Mouse (Mus musculus): ENCODE measurements around the gene Ccdc81. TPM values are rescaled to one million over a fixed set of nuclear protein-coding genes. Genes with fewer than 3 reads are reported as not detected.

Ccdc81 gene
- total and polyA plus RNA-seq, 3 experiments = 0.14 to 0.28 TPM; not detected in 1

DNA sequence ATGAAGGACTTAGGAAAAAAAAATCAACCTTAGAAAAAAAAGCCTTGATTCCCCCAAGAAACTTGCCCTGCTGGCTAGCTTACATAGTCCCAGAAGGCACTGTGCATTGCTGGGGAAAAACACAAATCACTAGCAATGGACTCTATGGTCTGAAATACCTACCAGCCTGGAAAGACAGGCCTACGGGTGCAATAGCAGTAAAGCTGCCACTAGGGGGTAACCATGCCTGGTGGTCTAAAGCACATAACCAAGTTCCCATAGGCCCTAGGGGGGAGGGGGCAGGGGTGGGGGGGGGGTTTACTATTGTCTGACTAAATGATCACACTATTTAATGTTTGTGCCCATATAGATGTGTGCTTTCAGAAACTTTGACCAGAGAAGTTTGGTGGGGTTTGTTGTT is 38.7 kb downstream of the Ccdc81 start:
- no peak for DNase-seq

DNA sequence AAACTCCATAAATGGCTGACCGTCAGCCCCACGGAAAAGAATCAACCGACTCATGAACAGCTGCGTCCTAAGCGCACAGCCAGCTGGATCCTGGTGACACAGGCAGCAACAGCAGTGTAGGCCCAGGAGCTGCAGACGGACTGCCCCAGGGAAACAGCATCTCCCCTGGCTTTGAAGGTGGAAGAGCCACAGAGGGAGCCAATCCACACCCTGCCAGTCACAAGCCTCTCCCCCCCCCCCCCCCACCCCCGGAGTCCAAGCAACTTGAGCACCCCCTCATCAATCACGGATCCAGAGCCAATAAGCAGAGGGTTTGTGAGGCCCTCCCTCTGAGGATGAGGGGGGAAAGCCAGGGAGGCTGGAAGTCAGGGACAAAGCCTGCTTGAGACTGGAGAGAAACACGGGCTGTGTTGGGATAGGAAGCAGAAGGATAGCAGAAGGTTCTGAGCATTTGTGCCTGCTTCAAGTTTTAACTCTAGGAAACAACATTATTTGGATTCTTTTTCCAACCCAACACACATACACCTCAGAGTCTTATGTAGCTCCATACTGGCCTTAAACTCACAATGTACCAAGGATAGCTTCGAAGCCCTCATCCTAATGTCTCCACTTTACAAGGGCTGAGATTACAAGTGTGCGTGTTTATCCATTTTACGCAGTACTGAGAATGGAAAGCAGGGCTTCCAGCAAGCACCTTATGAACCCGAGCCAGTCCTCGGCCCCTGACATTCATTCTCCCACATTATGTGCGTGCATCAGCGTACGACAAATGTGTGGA is 46.8 kb downstream of the Ccdc81 start:
- no peak for DNase-seq

DNA sequence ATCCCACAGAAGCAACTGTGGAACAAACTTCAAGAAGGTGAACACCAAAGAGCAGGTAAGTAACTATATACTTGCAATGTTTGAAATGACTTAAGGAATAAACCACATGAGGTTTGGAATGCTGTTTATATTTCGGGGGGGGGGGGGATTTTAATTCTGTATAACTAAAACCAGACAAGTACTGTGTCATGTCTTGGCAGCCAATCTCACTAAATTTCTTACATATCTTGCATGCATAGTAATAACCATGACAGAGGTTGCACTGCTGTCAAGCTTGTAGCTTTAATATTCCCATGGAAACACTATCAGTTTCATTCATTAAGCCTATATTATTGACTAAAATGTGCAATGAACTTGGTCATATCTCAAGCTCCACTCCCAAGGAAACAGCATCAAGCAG is 48.2 kb downstream of the Ccdc81 start:
- DNase-seq = no peak

DNA sequence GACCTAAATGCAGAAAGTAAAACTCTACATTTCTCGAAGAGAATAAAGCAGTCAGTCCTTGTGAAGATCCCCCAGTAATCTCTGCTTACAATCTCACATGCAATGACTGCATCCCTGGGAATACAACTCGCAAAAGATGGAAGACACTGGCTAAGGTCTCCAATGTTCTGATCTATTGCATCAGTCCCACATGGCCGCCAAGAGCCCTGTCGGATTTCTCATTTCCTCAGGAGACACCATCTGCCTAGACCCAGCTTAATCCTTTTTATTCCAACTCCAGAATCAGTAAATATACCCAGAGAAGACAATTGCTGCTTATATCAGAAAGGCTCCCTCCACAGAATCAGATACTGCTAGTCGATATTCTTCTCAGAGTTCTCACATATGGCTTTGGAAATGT is 50.3 kb downstream of the Ccdc81 start:
- DNase-seq = no peak

DNA sequence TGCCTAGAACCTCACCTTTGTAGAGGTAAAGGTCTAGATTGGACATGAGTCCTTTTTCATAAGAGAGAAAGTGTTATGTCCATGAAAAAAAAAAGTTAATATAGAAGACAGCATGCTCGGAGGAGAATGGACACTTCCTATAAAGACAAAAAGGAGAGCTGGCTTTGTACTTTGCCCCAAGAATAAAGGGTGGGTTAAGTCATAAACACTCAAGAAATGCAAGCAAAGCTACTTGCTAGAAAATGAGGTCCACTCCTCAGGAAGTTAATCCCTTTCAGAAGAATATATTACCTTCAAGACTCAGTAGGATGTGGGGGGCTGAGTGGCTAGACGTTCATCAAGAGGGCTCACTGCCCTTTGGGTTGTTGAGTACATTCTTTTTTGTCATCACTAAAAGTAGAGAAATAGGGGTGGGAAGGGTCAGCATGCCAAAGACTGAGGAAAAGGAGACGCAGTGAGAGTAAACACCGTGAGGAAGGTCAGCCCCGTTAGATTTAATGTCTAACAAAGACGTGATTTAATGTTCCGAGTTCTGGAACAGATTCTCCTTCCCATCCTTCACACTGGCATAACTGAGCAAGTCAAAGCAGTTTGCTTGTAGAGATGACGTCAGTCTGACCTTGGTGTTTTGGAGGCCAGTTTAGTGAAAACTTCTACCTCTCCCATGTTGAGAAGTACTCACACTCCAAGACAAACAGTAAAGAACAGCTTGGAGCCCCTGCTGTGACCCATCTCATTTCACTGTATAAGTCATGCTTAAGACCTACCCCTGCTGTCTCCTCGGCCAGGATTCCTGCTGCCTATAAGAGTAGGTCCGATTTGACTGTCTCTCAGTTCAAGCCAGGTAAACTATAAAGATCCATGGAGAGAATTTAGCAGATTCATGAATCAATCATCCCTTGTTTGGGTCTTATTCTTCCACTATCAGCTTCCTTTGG is 51.0 kb downstream of the Ccdc81 start:
- peak; percentile 79 for DNase-seq

DNA sequence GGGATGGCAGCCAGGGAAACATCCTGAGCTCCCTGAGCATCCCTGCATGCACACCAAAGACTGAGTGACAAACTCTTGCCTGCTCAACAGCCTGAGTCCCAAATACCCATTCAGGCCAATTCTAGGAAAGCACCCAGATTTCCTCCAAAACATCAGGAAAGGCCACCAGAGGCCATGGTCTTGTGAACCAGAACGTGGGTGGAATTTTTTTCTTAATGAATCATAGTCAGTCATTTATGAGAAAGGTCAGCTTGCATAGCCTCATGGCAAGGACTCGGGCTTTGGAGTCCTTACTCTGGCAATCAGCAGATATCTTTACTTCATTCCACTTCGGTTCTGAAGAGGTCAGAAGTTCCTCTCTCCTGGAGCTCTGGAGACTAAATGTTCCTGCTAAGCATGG is 52.9 kb downstream of the Ccdc81 start:
- peak; percentile 79 for DNase-seq

DNA sequence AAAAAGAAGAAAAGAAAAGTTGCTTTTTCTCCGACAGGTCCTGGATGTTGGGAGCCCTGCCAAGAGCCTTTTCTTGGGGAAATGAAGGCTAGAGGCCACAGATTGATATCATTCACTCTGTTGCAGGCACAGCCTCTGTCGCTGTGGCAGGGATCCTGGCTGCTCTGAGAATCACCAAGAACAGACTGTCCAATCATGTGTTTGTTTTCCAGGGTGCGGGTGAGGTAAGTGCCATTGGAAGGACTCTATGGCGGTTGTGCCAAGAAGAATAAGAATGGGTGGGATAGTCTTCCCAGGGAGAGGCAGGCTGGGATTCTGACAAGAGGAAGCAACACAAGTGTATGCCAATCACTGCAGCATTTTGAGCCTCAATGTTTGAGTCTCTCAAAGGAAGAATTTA is 57.8 kb downstream of the Ccdc81 start:
- no peak for DNase-seq

DNA sequence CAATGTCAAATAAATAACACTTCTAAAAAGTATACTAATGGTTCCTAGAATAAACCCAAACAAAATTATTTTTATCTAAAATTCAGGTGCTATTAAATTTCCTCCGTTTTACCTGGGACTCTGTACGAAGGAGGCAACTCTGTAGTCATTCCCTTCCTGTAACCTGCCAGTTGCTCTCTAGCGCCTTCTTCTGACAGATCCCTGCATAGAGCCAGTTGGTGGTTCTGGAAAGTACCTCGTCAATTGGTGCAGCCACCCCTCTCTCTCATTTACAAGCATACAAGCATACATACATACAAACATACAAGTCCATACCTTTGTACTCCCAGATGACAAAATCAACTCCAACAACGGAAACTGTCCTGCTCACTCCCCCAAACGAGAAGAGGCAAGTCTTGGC is 59.9 kb downstream of the Ccdc81 start:
- no peak for DNase-seq

DNA sequence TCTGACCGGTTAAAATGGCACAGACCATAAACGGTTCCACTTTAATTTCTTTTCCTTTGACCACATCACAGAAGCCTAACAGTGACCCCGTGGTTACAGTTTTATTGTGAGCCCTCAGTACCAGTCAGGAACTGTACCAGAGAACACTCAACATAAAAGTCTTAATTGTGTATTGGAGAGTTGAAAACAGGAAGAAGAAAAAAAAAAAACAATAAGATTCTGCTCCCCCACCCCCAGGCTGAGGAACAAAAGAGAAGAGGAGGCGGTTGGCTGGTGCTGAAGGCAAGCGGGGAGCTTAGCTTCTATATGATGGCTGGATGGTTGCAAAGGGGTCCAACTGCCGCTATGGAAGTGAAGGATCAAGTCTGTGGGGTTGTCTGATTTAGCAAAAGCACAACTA is 60.3 kb downstream of the Ccdc81 start:
- no peak for DNase-seq

DNA sequence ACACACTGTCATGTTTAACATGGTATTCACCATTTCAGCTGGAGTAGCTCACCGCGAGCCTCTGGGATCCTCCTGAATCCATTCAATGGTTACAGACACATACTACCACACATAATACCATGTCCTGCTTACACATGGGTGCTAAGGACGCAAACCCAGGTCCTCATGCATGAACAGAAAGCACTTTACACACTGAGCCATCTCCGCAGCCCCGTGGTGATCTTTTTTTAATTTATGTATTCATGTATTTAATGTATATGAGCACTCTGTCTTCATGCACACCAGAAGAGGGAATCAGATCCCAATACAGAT is 61.1 kb downstream of the Ccdc81 start:
- no peak for DNase-seq

DNA sequence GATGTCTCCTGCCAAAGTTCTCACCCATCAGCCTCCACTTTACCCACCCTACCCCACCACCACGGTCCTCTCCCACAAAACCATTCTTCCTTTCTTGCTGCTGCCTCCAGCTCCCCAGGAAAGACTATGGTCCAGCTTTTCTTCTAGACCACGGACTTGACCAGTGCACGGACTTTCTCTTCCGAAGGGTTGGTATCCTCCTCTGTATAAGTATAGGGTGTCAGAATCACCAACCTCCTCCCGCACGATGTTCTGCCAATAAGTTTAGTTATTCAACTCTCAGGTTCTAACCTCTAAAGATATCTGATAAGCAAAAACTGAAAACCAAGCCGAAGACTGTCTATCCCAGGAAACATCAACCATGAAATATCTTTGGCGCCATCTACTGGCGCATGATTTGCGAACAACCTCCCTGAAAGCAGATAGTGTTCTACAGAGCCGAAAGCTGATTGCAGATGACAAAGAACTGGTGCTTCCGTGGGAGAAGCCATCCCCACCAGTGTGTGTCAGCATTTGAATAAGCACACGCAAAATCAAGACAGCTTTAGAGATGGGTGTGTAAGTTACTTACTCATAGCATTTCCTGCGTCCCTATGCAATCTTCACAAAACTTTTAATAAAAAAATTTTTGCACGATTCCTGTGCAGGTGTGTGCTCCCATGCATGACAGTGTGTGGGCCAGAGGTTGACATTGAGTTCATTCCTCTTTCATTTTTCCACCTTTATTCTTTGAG is 61.6 kb downstream of the Ccdc81 start:
- peak; percentile 84 for DNase-seq

DNA sequence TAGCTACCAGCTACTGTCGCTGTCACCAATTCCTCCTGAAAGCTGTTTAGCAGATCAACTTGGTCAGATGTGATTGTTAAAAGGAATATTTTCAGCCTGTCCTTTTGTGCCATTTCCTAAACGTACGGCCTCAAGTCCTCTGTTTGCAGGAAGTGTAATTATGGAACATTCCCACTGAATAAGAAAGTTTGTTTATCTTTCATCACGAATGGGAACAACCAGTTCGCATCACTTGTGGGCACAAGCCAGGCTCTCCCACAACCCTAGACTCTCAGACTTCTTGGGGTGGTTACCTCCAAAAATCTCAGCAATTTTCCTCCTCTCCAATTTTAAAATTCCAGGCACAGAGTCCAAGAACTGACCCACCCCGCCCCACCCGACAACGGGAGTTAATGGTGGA is 63.7 kb downstream of the Ccdc81 start:
- DNase-seq = no peak

DNA sequence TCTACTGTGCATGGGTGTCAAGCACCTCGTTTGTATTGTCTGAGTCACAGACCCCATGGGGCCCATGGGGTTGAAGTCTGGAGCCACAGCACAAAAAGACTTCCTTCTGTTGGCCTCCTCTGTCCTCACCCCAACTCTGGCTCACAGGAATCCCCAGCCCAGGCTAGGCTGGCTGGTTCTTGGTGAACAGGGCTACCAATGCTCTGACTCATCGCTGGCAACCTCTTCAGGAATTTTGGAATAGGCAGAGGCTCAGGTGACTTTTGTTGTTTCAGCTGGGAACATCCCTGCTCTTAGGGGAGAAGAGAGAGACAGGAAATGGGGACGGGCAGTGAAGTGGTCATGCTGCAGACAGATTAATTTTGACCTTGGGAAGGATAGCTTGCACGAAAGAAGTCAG is 65.6 kb downstream of the Ccdc81 start:
- peak; percentile 49 for DNase-seq

DNA sequence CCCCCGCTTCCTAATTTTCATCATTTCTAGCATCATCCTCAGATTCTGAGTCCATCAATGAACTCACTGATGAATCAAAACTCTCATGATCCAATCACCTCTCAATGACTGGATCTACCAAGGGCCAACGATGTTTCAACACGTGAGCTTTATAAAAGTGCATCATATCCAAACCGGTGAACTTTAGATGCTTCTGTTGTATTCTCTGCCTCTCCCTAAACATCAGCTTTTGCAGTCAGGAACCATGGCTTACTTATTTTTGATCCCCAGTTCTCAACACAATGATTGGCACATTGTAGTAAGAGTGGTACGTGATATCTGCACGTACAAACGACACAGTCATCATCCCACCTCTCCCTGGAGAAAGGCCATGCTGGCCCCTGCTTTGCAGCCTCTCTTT is 66.8 kb downstream of the Ccdc81 start:
- DNase-seq = no peak

DNA sequence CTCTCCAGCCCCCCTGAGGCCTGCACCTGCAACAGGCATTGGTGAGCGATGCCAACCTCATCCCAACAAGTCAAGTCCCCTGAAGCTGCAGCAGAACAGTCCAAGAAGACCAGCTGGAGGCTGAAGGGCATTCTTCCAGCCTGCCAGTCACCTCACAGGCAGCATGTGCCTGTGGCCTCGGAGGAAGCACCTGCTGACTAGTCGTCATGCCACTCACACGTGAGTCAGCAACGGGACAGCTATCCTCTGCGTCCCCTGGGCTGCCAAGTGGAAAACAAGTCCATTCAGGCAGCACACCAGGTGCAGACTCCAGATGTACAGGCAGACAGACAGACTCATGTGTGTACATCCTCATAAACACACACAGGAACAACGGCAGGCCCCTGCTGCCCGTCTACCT is 67.9 kb downstream of the Ccdc81 start:
- no peak for DNase-seq

DNA sequence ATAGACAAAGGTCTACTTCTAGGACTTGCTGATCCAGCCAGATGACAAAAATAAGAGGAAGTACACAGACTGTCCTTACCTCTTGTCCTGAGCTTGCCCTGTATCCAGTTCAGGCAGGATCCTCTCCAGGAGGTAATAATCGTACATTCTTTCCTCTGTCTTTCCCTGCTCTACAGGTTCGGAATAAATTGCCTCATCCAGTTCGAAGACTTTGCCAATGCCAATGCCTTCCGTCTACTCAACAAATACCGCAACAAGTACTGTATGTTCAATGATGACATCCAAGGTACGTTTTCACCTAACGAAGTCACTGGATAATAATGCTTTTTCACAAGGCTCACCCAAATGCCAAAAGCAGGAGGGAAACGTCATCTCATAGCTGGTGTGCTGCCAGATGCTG is 69.9 kb downstream of the Ccdc81 start:
- no peak for DNase-seq

DNA sequence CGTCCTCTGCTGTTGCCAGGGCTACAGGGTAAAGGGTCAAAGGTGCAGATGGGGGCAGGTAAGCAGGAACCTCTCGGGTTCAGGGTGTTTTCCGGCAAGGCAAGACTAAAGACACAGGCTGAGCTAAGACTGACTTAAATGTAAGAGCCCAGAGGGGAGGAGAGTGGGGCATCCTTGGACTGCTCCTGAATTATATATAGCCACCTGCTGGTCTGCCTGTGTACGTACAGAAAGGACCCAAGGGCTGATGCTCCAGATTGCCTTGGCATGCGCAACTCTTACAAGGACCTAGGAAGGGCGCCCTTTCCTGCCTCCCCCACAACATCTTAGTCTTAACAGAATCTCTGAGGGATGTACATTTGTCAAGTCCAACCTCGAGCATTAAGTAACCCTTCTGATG is 74.2 kb downstream of the Ccdc81 start:
- no peak for DNase-seq

DNA sequence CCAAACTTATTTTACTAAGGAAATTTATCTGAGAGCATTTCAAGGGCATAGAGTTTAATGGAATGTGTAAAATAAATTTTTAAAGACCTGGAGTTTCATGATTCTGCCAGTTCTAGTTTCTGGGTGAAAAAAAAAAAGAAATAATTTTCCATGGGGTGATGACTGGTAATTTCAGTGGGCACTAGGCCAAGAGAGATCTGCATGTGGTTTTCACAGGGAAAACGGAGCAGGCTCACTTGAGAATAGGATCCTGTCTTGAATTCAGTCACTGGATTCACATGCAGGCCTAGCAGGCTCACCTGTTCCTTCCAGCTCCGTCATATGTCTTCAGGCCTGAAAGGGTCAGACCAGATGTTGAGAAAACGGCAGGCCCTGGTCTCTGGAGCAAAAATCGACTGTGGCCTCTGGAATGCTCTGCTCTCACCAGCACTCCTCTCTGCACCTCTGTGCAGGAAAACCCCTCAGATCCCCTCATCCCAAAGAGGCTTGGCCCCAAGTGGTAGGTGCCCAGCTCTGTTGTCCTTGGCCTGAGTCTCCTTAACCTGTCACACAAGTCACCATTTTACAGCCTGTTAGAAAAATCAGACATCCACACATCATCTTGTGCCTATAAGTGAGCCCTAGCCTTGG is 74.9 kb downstream of the Ccdc81 start:
- no peak for DNase-seq

Measured in adrenal gland, adult 2 months (tissue).